Mouse (Mus musculus) MEL (cell line): ENCODE results near the gene Gdpd3. TPM values are rescaled to one million over a fixed set of nuclear protein-coding genes. Genes with fewer than 3 reads are reported as not detected.
A peak's percentile ranks its signal among the peaks of the same experiment; 100 is the strongest.

ENCODE experiments used
- DNase-seq: peaks from one replicate; pipeline ENCODE4 v3.0.0; 2011; ENCODE audit warnings: low read depth, low spot score
- H3K27ac ChIP-seq: 2 replicates; pipeline ENCODE4 v1.5.1; 2012; ENCODE audit warnings: low read depth, mild to moderate bottlenecking, control low read depth, low read length, moderate library complexity; ENCODE audit not compliant: control insufficient read depth
- H3K27me3 ChIP-seq, 2 experiments: fragments of 150-350 bp in 1 of 2; sonication (generic) in 1 of 2; 2 replicates each; pipeline ENCODE4 v1.6.1; 2012; ENCODE audit warnings: low read length in 2 of 2, mild to moderate bottlenecking in 2 of 2, improper control_type of control experiment in 1 of 2, moderate library complexity in 1 of 2; ENCODE audit not compliant: insufficient read depth in 2 of 2, control insufficient read depth in 1 of 2
- H3K36me3 ChIP-seq, 2 experiments: 2 replicates each; pipeline ENCODE4 v1.6.1; 2012 to 2014; ENCODE audit warnings: low read length in 2 of 2, improper control_type of control experiment in 1 of 2, inconsistent platforms in 1 of 2, mild to moderate bottlenecking in 1 of 2; ENCODE audit not compliant: insufficient read depth in 2 of 2, control insufficient read depth in 1 of 2
- H3K4me1 ChIP-seq, 2 experiments: fragments of 150-350 bp in 1 of 2; sonication (generic) in 1 of 2; 2 replicates each; pipeline ENCODE4 v1.6.1; 2012; ENCODE audit warnings: low read length in 2 of 2, improper control_type of control experiment in 1 of 2, mild to moderate bottlenecking in 1 of 2; ENCODE audit not compliant: insufficient read depth in 2 of 2, control insufficient read depth in 1 of 2
- H3K4me3 ChIP-seq, 2 experiments: fragments of 150-350 bp in 1 of 2; sonication (generic) in 1 of 2; 2 replicates each; pipeline ENCODE4 v1.5.1; 2012; ENCODE audit warnings: low read depth in 2 of 2, low read length in 2 of 2, mild to moderate bottlenecking in 2 of 2, moderate library complexity in 2 of 2, control low read depth in 1 of 2, improper control_type of control experiment in 1 of 2; ENCODE audit not compliant: control insufficient read depth in 1 of 2, insufficient read depth in 1 of 2
- H3K79me2 ChIP-seq: 2 replicates; pipeline ENCODE4 v1.6.1; 2012; ENCODE audit warnings: mild to moderate bottlenecking, low read length, moderate library complexity; ENCODE audit not compliant: control insufficient read depth, poor library complexity, insufficient read depth
- H3K9ac ChIP-seq: 2 replicates; pipeline ENCODE4 v1.6.1; 2012; ENCODE audit warnings: low read depth, mild to moderate bottlenecking, control low read depth, low read length, moderate library complexity; ENCODE audit not compliant: control insufficient read depth, poor library complexity, severe bottlenecking
- H3K9me3 ChIP-seq: fragments of 150-350 bp; sonication (generic); replicated peaks from 2 replicates; pipeline ENCODE4 v1.6.1; 2012; ENCODE audit warnings: mild to moderate bottlenecking, low read length, improper control_type of control experiment, moderate library complexity; ENCODE audit not compliant: insufficient read depth
- BHLHE40 ChIP-seq: IDR thresholded peaks from 2 replicates; pipeline ENCODE4 v1.6.1; 2012; ENCODE audit warnings: low read depth, mild to moderate bottlenecking, inconsistent platforms, low read length, improper control_type of control experiment, borderline replicate concordance
- CHD1 ChIP-seq: IDR thresholded peaks from 2 replicates; pipeline ENCODE4 v1.6.1; 2012; ENCODE audit warnings: low read depth, mild to moderate bottlenecking, inconsistent platforms, low read length, improper control_type of control experiment
- CHD2 ChIP-seq: IDR thresholded peaks from 2 replicates; pipeline ENCODE4 v1.6.1; 2011; ENCODE audit warnings: low read length, improper control_type of control experiment
- CTCF ChIP-seq, 3 experiments: IDR thresholded peaks in 2 of 3; conservative IDR thresholded peaks in 1 of 3; 2 replicates each; pipeline ENCODE4 v1.5.1; 2011 to 2012; ENCODE audit warnings: low read length in 3 of 3, low read depth in 2 of 3, mild to moderate bottlenecking in 2 of 3, improper control_type of control experiment in 1 of 3, inconsistent platforms in 1 of 3, mixed read lengths in 1 of 3, moderate library complexity in 1 of 3; ENCODE audit not compliant: control insufficient read depth in 1 of 3, insufficient read depth in 1 of 3, poor library complexity in 1 of 3, severe bottlenecking in 1 of 3
- E2F4 ChIP-seq: IDR thresholded peaks from 2 replicates; pipeline ENCODE4 v1.6.1; 2011; ENCODE audit warnings: low read depth, low read length, improper control_type of control experiment, borderline replicate concordance
- ELF1 ChIP-seq: IDR thresholded peaks from 2 replicates; pipeline ENCODE4 v1.6.1; 2014; ENCODE audit warnings: low read depth, mild to moderate bottlenecking, inconsistent platforms, low read length, improper control_type of control experiment, moderate library complexity
- EP300 ChIP-seq, 2 experiments: IDR thresholded peaks; 2 replicates each; pipeline ENCODE4 v1.6.1; 2011; ENCODE audit warnings: improper control_type of control experiment in 2 of 2, low read length in 2 of 2, low read depth in 1 of 2, mild to moderate bottlenecking in 1 of 2
- ETS1 ChIP-seq: IDR thresholded peaks from 2 replicates; pipeline ENCODE4 v1.6.1; 2012; ENCODE audit warnings: low read depth, mild to moderate bottlenecking, inconsistent platforms, low read length, improper control_type of control experiment, moderate library complexity
- GABPA ChIP-seq: IDR thresholded peaks from 2 replicates; pipeline ENCODE4 v1.6.1; 2012; ENCODE audit warnings: low read depth, mild to moderate bottlenecking, inconsistent platforms, low read length, improper control_type of control experiment, moderate library complexity
- GATA1 ChIP-seq: IDR thresholded peaks from 2 replicates; pipeline ENCODE4 v1.6.1; 2011; ENCODE audit warnings: low read depth, low read length, improper control_type of control experiment
- HCFC1 ChIP-seq: IDR thresholded peaks from 2 replicates; pipeline ENCODE4 v1.6.1; 2012; ENCODE audit warnings: low read depth, mild to moderate bottlenecking, inconsistent platforms, low read length, improper control_type of control experiment, moderate library complexity
- KAT2A ChIP-seq: conservative IDR thresholded peaks from 2 replicates; pipeline ENCODE4 v1.6.1; 2012; ENCODE audit warnings: low read depth, low read length, improper control_type of control experiment, inconsistent platforms
- MAFK ChIP-seq: IDR thresholded peaks from 2 replicates; pipeline ENCODE4 v1.6.1; 2011; ENCODE audit warnings: low read depth, mild to moderate bottlenecking, low read length, improper control_type of control experiment, borderline replicate concordance
- MAX ChIP-seq: IDR thresholded peaks from 2 replicates; pipeline ENCODE4 v1.6.1; 2011; ENCODE audit warnings: low read length, improper control_type of control experiment
- MAZ ChIP-seq: IDR thresholded peaks from 2 replicates; pipeline ENCODE4 v1.6.1; 2012; ENCODE audit warnings: low read depth, mild to moderate bottlenecking, inconsistent platforms, low read length, improper control_type of control experiment
- MEF2A ChIP-seq: IDR thresholded peaks from 2 replicates; pipeline ENCODE4 v1.6.1; 2014; ENCODE audit warnings: low read depth, mild to moderate bottlenecking, inconsistent platforms, low read length, improper control_type of control experiment; ENCODE audit not compliant: poor library complexity, insufficient replicate concordance, severe bottlenecking; ENCODE audit errors: extremely low read depth
- MXI1 ChIP-seq: IDR thresholded peaks from 2 replicates; pipeline ENCODE4 v1.6.1; 2011; ENCODE audit warnings: mild to moderate bottlenecking, low read depth, low read length, improper control_type of control experiment
- MYB ChIP-seq: IDR thresholded peaks from 2 replicates; pipeline ENCODE4 v1.6.1; 2011; ENCODE audit warnings: mild to moderate bottlenecking, low read depth, low read length, improper control_type of control experiment
- MYC ChIP-seq: IDR thresholded peaks from 2 replicates; pipeline ENCODE4 v1.6.1; 2011; ENCODE audit warnings: low read depth, mild to moderate bottlenecking, low read length, improper control_type of control experiment, moderate library complexity
- NRF1 ChIP-seq: IDR thresholded peaks from 2 replicates; pipeline ENCODE4 v1.6.1; 2014; ENCODE audit warnings: low read depth, mild to moderate bottlenecking, inconsistent platforms, low read length, improper control_type of control experiment, moderate library complexity; ENCODE audit not compliant: poor library complexity, insufficient read depth, severe bottlenecking
- POLR2A ChIP-seq, 2 experiments: IDR thresholded peaks; 2 replicates each; pipeline ENCODE4 v1.6.1; 2011 to 2012; ENCODE audit warnings: low read length in 2 of 2, mild to moderate bottlenecking in 2 of 2, control low read depth in 1 of 2, improper control_type of control experiment in 1 of 2, low read depth in 1 of 2, moderate library complexity in 1 of 2; ENCODE audit not compliant: control insufficient read depth in 1 of 2, insufficient read depth in 1 of 2, poor library complexity in 1 of 2
- POLR2AphosphoS2 ChIP-seq: IDR thresholded peaks from 2 replicates; pipeline ENCODE4 v1.6.1; 2011; ENCODE audit warnings: low read length, improper control_type of control experiment
- POLR2AphosphoS5 ChIP-seq: IDR thresholded peaks from 2 replicates; pipeline ENCODE4 v1.6.1; 2012; ENCODE audit warnings: low read depth, borderline replicate concordance, mild to moderate bottlenecking, inconsistent platforms, low read length, moderate library complexity, mixed read lengths
- RAD21 ChIP-seq: IDR thresholded peaks from 2 replicates; pipeline ENCODE4 v1.6.1; 2011; ENCODE audit warnings: mild to moderate bottlenecking, low read depth, low read length, improper control_type of control experiment
- RCOR1 ChIP-seq: IDR thresholded peaks from 2 replicates; pipeline ENCODE4 v1.6.1; 2012; ENCODE audit warnings: low read depth, mild to moderate bottlenecking, inconsistent platforms, low read length, improper control_type of control experiment
- SIN3A ChIP-seq: IDR thresholded peaks from 2 replicates; pipeline ENCODE4 v1.6.1; 2012; ENCODE audit warnings: low read length, improper control_type of control experiment, inconsistent platforms
- SMC3 ChIP-seq: IDR thresholded peaks from 2 replicates; pipeline ENCODE4 v1.6.1; 2011; ENCODE audit warnings: low read depth, low read length, improper control_type of control experiment
- TAL1 ChIP-seq: IDR thresholded peaks from 2 replicates; pipeline ENCODE4 v1.6.1; 2012; ENCODE audit warnings: mild to moderate bottlenecking, inconsistent platforms, low read length, moderate library complexity, mixed read lengths
- TBP ChIP-seq: IDR thresholded peaks from 2 replicates; pipeline ENCODE4 v1.8.0; 2011; ENCODE audit warnings: low read depth, low read length, improper control_type of control experiment
- TCF12 ChIP-seq: IDR thresholded peaks from 2 replicates; pipeline ENCODE4 v1.6.1; 2014; ENCODE audit warnings: low read depth, mild to moderate bottlenecking, inconsistent platforms, low read length, improper control_type of control experiment, moderate library complexity
- USF1 ChIP-seq: IDR thresholded peaks from 2 replicates; pipeline ENCODE4 v1.6.1; 2014; ENCODE audit warnings: low read depth, mild to moderate bottlenecking, inconsistent platforms, low read length, improper control_type of control experiment, moderate library complexity
- USF2 ChIP-seq, 2 experiments: IDR thresholded peaks; 2 replicates each; pipeline ENCODE4 v1.6.1; 2011 to 2012; ENCODE audit warnings: improper control_type of control experiment in 2 of 2, low read length in 2 of 2, borderline replicate concordance in 1 of 2, inconsistent platforms in 1 of 2, low read depth in 1 of 2, mild to moderate bottlenecking in 1 of 2; ENCODE audit not compliant: insufficient read depth in 1 of 2
- ZC3H11A ChIP-seq: IDR thresholded peaks from 2 replicates; pipeline ENCODE4 v1.6.1; 2012; ENCODE audit warnings: low read depth, mild to moderate bottlenecking, inconsistent platforms, low read length, improper control_type of control experiment
- ZKSCAN1 ChIP-seq: IDR thresholded peaks from 2 replicates; pipeline ENCODE4 v1.6.1; 2012; ENCODE audit warnings: low read depth, mild to moderate bottlenecking, inconsistent platforms, low read length, improper control_type of control experiment, moderate library complexity
- ZMIZ1 ChIP-seq: IDR thresholded peaks from 2 replicates; pipeline ENCODE4 v1.6.1; 2012; ENCODE audit warnings: low read depth, mild to moderate bottlenecking, inconsistent platforms, low read length, improper control_type of control experiment, moderate library complexity
- ZNF384 ChIP-seq: IDR thresholded peaks from 2 replicates; pipeline ENCODE4 v1.6.1; 2012; ENCODE audit warnings: low read depth, mild to moderate bottlenecking, inconsistent platforms, low read length, improper control_type of control experiment
- polyA plus RNA-seq, 2 experiments: library from polyadenylated mRNA; stranded (reverse) in 1 of 2; unstranded in 1 of 2; fragments of >175 nt in 1 of 2; fragments of >200 nt in 1 of 2; gene quantifications; 2 replicates each; pipeline versions ENCODE4 v1.2.1 to v1.2.4; 2012; ENCODE audit warnings: low replicate concordance in 2 of 2, low read depth in 1 of 2; ENCODE audit not compliant: insufficient read length in 2 of 2, insufficient read depth in 1 of 2, missing spikeins in 1 of 2
- total RNA-seq: library from RNA; depleted of rRNA; stranded (reverse); fragments of 300-350 nt; gene quantifications from 2 replicates; pipeline ENCODE4 v1.2.3, GENCODE M21; 2012

Gene Gdpd3
- total and polyA plus RNA-seq, 3 experiments, result 12.7 to 13.0 TPM; not detected in 1

DNA sequence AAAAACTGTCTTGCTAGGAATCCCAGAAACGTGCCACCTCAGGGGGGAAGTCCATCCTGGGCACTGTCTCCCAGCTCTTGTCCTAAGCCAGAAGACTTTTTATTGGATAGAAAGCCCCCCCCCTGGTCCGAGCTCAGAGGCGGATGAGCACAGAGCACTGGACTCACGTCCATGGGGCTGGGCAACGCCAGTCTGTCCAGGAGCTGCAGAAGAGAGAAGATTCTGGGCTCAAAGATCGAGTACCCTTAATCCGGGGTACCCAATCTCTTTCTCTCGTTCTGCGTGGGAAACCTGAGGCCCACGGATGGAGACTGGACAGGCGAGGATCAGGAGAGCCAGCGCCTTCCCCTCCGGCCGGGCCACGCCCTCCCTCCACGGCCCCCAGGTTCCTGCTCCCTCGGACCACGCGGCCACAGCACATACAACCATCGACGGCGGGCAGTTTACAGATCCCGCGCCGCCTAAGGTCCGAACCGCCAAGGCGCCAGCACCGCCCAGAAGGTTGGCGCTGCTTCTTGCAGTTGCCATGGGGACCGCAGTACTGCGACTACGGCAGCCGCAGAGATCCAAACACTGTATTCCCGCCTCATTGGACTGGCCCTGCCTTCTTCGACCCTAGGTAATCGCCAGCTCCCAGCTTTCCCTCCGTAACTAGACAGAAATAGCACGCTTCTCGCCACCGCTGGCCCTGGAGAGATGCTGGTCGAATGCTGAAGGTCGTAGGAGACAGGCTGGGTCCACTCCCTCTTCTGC, 42.7 kb downstream of the Gdpd3 start:
- no peaks in the 10 kb centered on the region for H3K9me3 ChIP-seq
- H3K27ac ChIP-seq, result peak overlapping the region; percentile 71
- DNase-seq, result peak; percentile 91
- peaks cover 6 to 23% of the 10 kb centered on the region in 2 experiments; a peak in 3 of 4 replicates for H3K4me1 ChIP-seq
- peak overlapping the region; percentile 55 to 66 for H3K4me3 ChIP-seq
- H3K79me2 ChIP-seq, result no peaks in the 10 kb centered on the region; the same call in 1 of the 2 replicates
- peaks cover 0 to 18% of the 10 kb centered on the region in 2 experiments; a peak in 2 of 4 replicates for H3K36me3 ChIP-seq
- peak overlapping the region; percentile 83 for H3K9ac ChIP-seq
- H3K27me3 ChIP-seq, result no peaks in the 10 kb centered on the region
- no peak for TF ChIP-seq POLR2AphosphoS2
- TF ChIP-seq MEF2A, result no peak
- no peak for TF ChIP-seq CTCF (IDR thresholded peaks at IDR 0.05 in 2 of 3, conservative IDR thresholded peaks at IDR 0.05 in 1 of 3; ENCODE audit: control insufficient read depth in 1 of 3, insufficient read depth in 1 of 3, low read depth in 2 of 3, low read length in 3 of 3, poor library complexity in 1 of 3, severe bottlenecking in 1 of 3)
- peak in 1 of 2 experiments; percentile 67; a peak in 2 of 4 replicates for TF ChIP-seq POLR2A (IDR thresholded peaks at IDR 0.05; ENCODE audit: control insufficient read depth in 1 of 2, insufficient read depth in 1 of 2, low read depth in 1 of 2, low read length in 2 of 2, poor library complexity in 1 of 2)
- peak; percentile 80 for TF ChIP-seq MXI1
- TF ChIP-seq ZMIZ1, result no peak
- TF ChIP-seq USF1, result no peak
- TF ChIP-seq TCF12, result no peak
- no peak for TF ChIP-seq USF2 (IDR thresholded peaks at IDR 0.05; ENCODE audit: borderline replicate concordance in 1 of 2, insufficient read depth in 1 of 2, low read depth in 1 of 2, low read length in 2 of 2)
- no peak for TF ChIP-seq ZNF384
- TF ChIP-seq HCFC1, result peak; percentile 86
- peak; percentile 96 for TF ChIP-seq SIN3A
- TF ChIP-seq GABPA, result no peak
- TF ChIP-seq MAZ, result no peak
- TF ChIP-seq EP300 (IDR thresholded peaks at IDR 0.05; ENCODE audit: low read depth in 1 of 2, low read length in 2 of 2), result no peak
- TF ChIP-seq CHD1, result no peak
- TF ChIP-seq MYC, result no peak
- no peak for TF ChIP-seq RAD21
- 0 out of 2 replicates have a peak, but pooled peaks have one; percentile 7 for TF ChIP-seq NRF1
- TF ChIP-seq MAX, result peak; percentile 62
- peak; percentile 86; the same call in 1 of the 2 replicates for TF ChIP-seq E2F4
- TF ChIP-seq ETS1, result peak; percentile 55; the same call in 1 of the 2 replicates
- TF ChIP-seq SMC3, result no peak
- TF ChIP-seq ELF1, result no peak
- TF ChIP-seq KAT2A, result no peak
- no peak for TF ChIP-seq RCOR1
- TF ChIP-seq TAL1, result 0 out of 2 replicates have a peak, but pooled peaks have one; percentile 26
- TF ChIP-seq MAFK, result no peak
- TF ChIP-seq TBP, result no peak; the same call in 1 of the 2 replicates
- TF ChIP-seq CHD2, result no peak
- TF ChIP-seq ZKSCAN1, result no peak
- no peak for TF ChIP-seq MYB
- no peak for TF ChIP-seq BHLHE40
- no peak for TF ChIP-seq POLR2AphosphoS5
- TF ChIP-seq GATA1, result no peak
- no peak for TF ChIP-seq ZC3H11A
